Mouse (Mus musculus) MEL (cell line): ENCODE data around the gene Scfd2. TPM values are rescaled to one million over a fixed set of nuclear protein-coding genes. Genes with fewer than 3 reads are reported as not detected.

ENCODE experiments used
- DNase-seq: peaks from one replicate; pipeline ENCODE4 v3.0.0; 2011; ENCODE audit warnings: low read depth, low spot score
- H3K27ac ChIP-seq: 2 replicates; pipeline ENCODE4 v1.5.1; 2012; ENCODE audit warnings: low read depth, mild to moderate bottlenecking, control low read depth, low read length, moderate library complexity; ENCODE audit not compliant: control insufficient read depth
- H3K27me3 ChIP-seq, 2 experiments: fragments of 150-350 bp in 1 of 2; sonication (generic) in 1 of 2; 2 replicates each; pipeline ENCODE4 v1.6.1; 2012; ENCODE audit warnings: low read length in 2 of 2, mild to moderate bottlenecking in 2 of 2, improper control_type of control experiment in 1 of 2, moderate library complexity in 1 of 2; ENCODE audit not compliant: insufficient read depth in 2 of 2, control insufficient read depth in 1 of 2
- H3K36me3 ChIP-seq, 2 experiments: 2 replicates each; pipeline ENCODE4 v1.6.1; 2012 to 2014; ENCODE audit warnings: low read length in 2 of 2, improper control_type of control experiment in 1 of 2, inconsistent platforms in 1 of 2, mild to moderate bottlenecking in 1 of 2; ENCODE audit not compliant: insufficient read depth in 2 of 2, control insufficient read depth in 1 of 2
- H3K4me1 ChIP-seq, 2 experiments: fragments of 150-350 bp in 1 of 2; sonication (generic) in 1 of 2; 2 replicates each; pipeline ENCODE4 v1.6.1; 2012; ENCODE audit warnings: low read length in 2 of 2, improper control_type of control experiment in 1 of 2, mild to moderate bottlenecking in 1 of 2; ENCODE audit not compliant: insufficient read depth in 2 of 2, control insufficient read depth in 1 of 2
- H3K4me3 ChIP-seq, 2 experiments: fragments of 150-350 bp in 1 of 2; sonication (generic) in 1 of 2; 2 replicates each; pipeline ENCODE4 v1.5.1; 2012; ENCODE audit warnings: low read depth in 2 of 2, low read length in 2 of 2, mild to moderate bottlenecking in 2 of 2, moderate library complexity in 2 of 2, control low read depth in 1 of 2, improper control_type of control experiment in 1 of 2; ENCODE audit not compliant: control insufficient read depth in 1 of 2, insufficient read depth in 1 of 2
- H3K79me2 ChIP-seq: 2 replicates; pipeline ENCODE4 v1.6.1; 2012; ENCODE audit warnings: mild to moderate bottlenecking, low read length, moderate library complexity; ENCODE audit not compliant: control insufficient read depth, poor library complexity, insufficient read depth
- H3K9ac ChIP-seq: 2 replicates; pipeline ENCODE4 v1.6.1; 2012; ENCODE audit warnings: low read depth, mild to moderate bottlenecking, control low read depth, low read length, moderate library complexity; ENCODE audit not compliant: control insufficient read depth, poor library complexity, severe bottlenecking
- H3K9me3 ChIP-seq: fragments of 150-350 bp; sonication (generic); replicated peaks from 2 replicates; pipeline ENCODE4 v1.6.1; 2012; ENCODE audit warnings: mild to moderate bottlenecking, low read length, improper control_type of control experiment, moderate library complexity; ENCODE audit not compliant: insufficient read depth
- CHD1 ChIP-seq: IDR thresholded peaks from 2 replicates; pipeline ENCODE4 v1.6.1; 2012; ENCODE audit warnings: low read depth, mild to moderate bottlenecking, inconsistent platforms, low read length, improper control_type of control experiment
- CHD2 ChIP-seq: IDR thresholded peaks from 2 replicates; pipeline ENCODE4 v1.6.1; 2011; ENCODE audit warnings: low read length, improper control_type of control experiment
- CTCF ChIP-seq, 3 experiments: IDR thresholded peaks in 2 of 3; conservative IDR thresholded peaks in 1 of 3; 2 replicates each; pipeline ENCODE4 v1.5.1; 2011 to 2012; ENCODE audit warnings: low read length in 3 of 3, low read depth in 2 of 3, mild to moderate bottlenecking in 2 of 3, improper control_type of control experiment in 1 of 3, inconsistent platforms in 1 of 3, mixed read lengths in 1 of 3, moderate library complexity in 1 of 3; ENCODE audit not compliant: control insufficient read depth in 1 of 3, insufficient read depth in 1 of 3, poor library complexity in 1 of 3, severe bottlenecking in 1 of 3
- ELF1 ChIP-seq: IDR thresholded peaks from 2 replicates; pipeline ENCODE4 v1.6.1; 2014; ENCODE audit warnings: low read depth, mild to moderate bottlenecking, inconsistent platforms, low read length, improper control_type of control experiment, moderate library complexity
- ETS1 ChIP-seq: IDR thresholded peaks from 2 replicates; pipeline ENCODE4 v1.6.1; 2012; ENCODE audit warnings: low read depth, mild to moderate bottlenecking, inconsistent platforms, low read length, improper control_type of control experiment, moderate library complexity
- KAT2A ChIP-seq: conservative IDR thresholded peaks from 2 replicates; pipeline ENCODE4 v1.6.1; 2012; ENCODE audit warnings: low read depth, low read length, improper control_type of control experiment, inconsistent platforms
- MAFK ChIP-seq: IDR thresholded peaks from 2 replicates; pipeline ENCODE4 v1.6.1; 2011; ENCODE audit warnings: low read depth, mild to moderate bottlenecking, low read length, improper control_type of control experiment, borderline replicate concordance
- MXI1 ChIP-seq: IDR thresholded peaks from 2 replicates; pipeline ENCODE4 v1.6.1; 2011; ENCODE audit warnings: mild to moderate bottlenecking, low read depth, low read length, improper control_type of control experiment
- MYB ChIP-seq: IDR thresholded peaks from 2 replicates; pipeline ENCODE4 v1.6.1; 2011; ENCODE audit warnings: mild to moderate bottlenecking, low read depth, low read length, improper control_type of control experiment
- NELFE ChIP-seq: IDR thresholded peaks from 2 replicates; pipeline ENCODE4 v1.6.1; 2011; ENCODE audit warnings: low read depth, low read length, improper control_type of control experiment
- POLR2AphosphoS2 ChIP-seq: IDR thresholded peaks from 2 replicates; pipeline ENCODE4 v1.6.1; 2011; ENCODE audit warnings: low read length, improper control_type of control experiment
- POLR2AphosphoS5 ChIP-seq: IDR thresholded peaks from 2 replicates; pipeline ENCODE4 v1.6.1; 2012; ENCODE audit warnings: low read depth, borderline replicate concordance, mild to moderate bottlenecking, inconsistent platforms, low read length, moderate library complexity, mixed read lengths
- SIN3A ChIP-seq: IDR thresholded peaks from 2 replicates; pipeline ENCODE4 v1.6.1; 2012; ENCODE audit warnings: low read length, improper control_type of control experiment, inconsistent platforms
- TCF12 ChIP-seq: IDR thresholded peaks from 2 replicates; pipeline ENCODE4 v1.6.1; 2014; ENCODE audit warnings: low read depth, mild to moderate bottlenecking, inconsistent platforms, low read length, improper control_type of control experiment, moderate library complexity
- ZC3H11A ChIP-seq: IDR thresholded peaks from 2 replicates; pipeline ENCODE4 v1.6.1; 2012; ENCODE audit warnings: low read depth, mild to moderate bottlenecking, inconsistent platforms, low read length, improper control_type of control experiment
- ZMIZ1 ChIP-seq: IDR thresholded peaks from 2 replicates; pipeline ENCODE4 v1.6.1; 2012; ENCODE audit warnings: low read depth, mild to moderate bottlenecking, inconsistent platforms, low read length, improper control_type of control experiment, moderate library complexity
- ZNF384 ChIP-seq: IDR thresholded peaks from 2 replicates; pipeline ENCODE4 v1.6.1; 2012; ENCODE audit warnings: low read depth, mild to moderate bottlenecking, inconsistent platforms, low read length, improper control_type of control experiment
- polyA plus RNA-seq, 2 experiments: library from polyadenylated mRNA; stranded (reverse) in 1 of 2; unstranded in 1 of 2; fragments of >175 nt in 1 of 2; fragments of >200 nt in 1 of 2; gene quantifications; 2 replicates each; pipeline versions ENCODE4 v1.2.1 to v1.2.4; 2012; ENCODE audit warnings: low replicate concordance in 2 of 2, low read depth in 1 of 2; ENCODE audit not compliant: insufficient read length in 2 of 2, insufficient read depth in 1 of 2, missing spikeins in 1 of 2
- total RNA-seq: library from RNA; depleted of rRNA; stranded (reverse); fragments of 300-350 nt; gene quantifications from 2 replicates; pipeline ENCODE4 v1.2.3, GENCODE M21; 2012

Scfd2 gene
- total and polyA plus RNA-seq, 3 experiments = 18.8 to 20.3 TPM; not detected in 1

GRCm38 (mm10) chr5:74473117-74473516 lies 58.4 kb downstream of the Scfd2 start:
- no peak for TF ChIP-seq TCF12
- TF ChIP-seq ZNF384 = no peak
- no peak for TF ChIP-seq POLR2AphosphoS2
- no peak for TF ChIP-seq MAFK
- no peak for TF ChIP-seq SIN3A
- DNase-seq = no peak
- H3K36me3 ChIP-seq = 0 out of 4 replicates have a peak, but pooled peaks cover 0 to 3% of the 10 kb centered on the region in 2 experiments

GRCm38 (mm10) chr5:74470819-74471218 lies 60.7 kb downstream of the Scfd2 start:
- H3K27ac ChIP-seq = no peak overlapping the region
- H3K36me3 ChIP-seq = no peaks in the 10 kb centered on the region
- H3K4me3 ChIP-seq = no peak overlapping the region
- H3K9ac ChIP-seq = no peak overlapping the region
- TF ChIP-seq ELF1 = no peak
- TF ChIP-seq POLR2AphosphoS5 = no peak
- TF ChIP-seq CHD2 = no peak
- no peak for TF ChIP-seq CHD1
- no peak for TF ChIP-seq ZC3H11A
- no peak for TF ChIP-seq MYB
- TF ChIP-seq CTCF (IDR thresholded peaks at IDR 0.05 in 2 of 3, conservative IDR thresholded peaks at IDR 0.05 in 1 of 3; ENCODE audit: control insufficient read depth in 1 of 3, insufficient read depth in 1 of 3, low read depth in 2 of 3, low read length in 3 of 3, poor library complexity in 1 of 3, severe bottlenecking in 1 of 3) = no peak
- no peak for TF ChIP-seq MXI1
- TF ChIP-seq KAT2A = no peak
- TF ChIP-seq ZMIZ1 = no peak
- no peak for TF ChIP-seq NELFE
- no peak for TF ChIP-seq ETS1
- H3K9me3 ChIP-seq = no peaks in the 10 kb centered on the region
- H3K4me1 ChIP-seq = no peaks in the 10 kb centered on the region; a peak in 1 of 4 replicates
- H3K27me3 ChIP-seq = no peaks in the 10 kb centered on the region
- H3K79me2 ChIP-seq = no peaks in the 10 kb centered on the region
- DNase-seq = no peak

More at GRCm38 (mm10) chr5:74473117-74473516, 58.4 kb downstream of the Scfd2 start:
- Histone ChIP-seq H3K9ac (no peak overlapping the region), H3K27me3 (no peaks in the 10 kb centered on the region), H3K79me2 (no peaks in the 10 kb centered on the region), H3K27ac (no peak overlapping the region), H3K4me3 (no peak overlapping the region), H3K4me1 (peaks cover 0 to 2% of the 10 kb centered on the region in 2 experiments; a peak in 2 of 4 replicates), H3K9me3 (no peaks in the 10 kb centered on the region)
